Comparison of ENCODE assay signal across 7 mouse cellular contexts in genomic region chr1:73962049-73962448, GRCm38 (mm10).
DNase-seq lines count a peak whose midpoint lies in the region; ATAC-seq and TF ChIP-seq lines count a peak whose summit lies in the region.

No protein-coding gene starts in this region.

- H3K27me3 ChIP-seq in intestine, embryonic 14.5 days (replicated peaks; ENCODE audit: control insufficient read depth, insufficient read depth, low read length) = no peaks in the 10 kb centered on the region

- no peaks in the 10 kb centered on the region for H3K9me3 ChIP-seq in intestine, embryonic 14.5 days (ENCODE audit: control insufficient read depth, low read length)

- TF ChIP-seq POLR2A in olfactory bulb, adult 2 months (IDR thresholded peaks at IDR 0.05; ENCODE audit: insufficient read depth, low read depth, low read length) = no peak

- 84% methylated on average over 5 of the region's 5 CpGs for WGBS in intestine, embryonic 14.5 days
- WGBS in olfactory bulb, adult 2 months = 73% methylated on average over 5 of the region's 5 CpGs

- H3K36me3 ChIP-seq in intestine, embryonic 14.5 days (ENCODE audit: control insufficient read depth, insufficient read depth, low read length) = no peaks in the 10 kb centered on the region

- no peak for DNase-seq in layer of hippocampus, adult 2 months (ENCODE audit: low spot score in 2 of 2)
- no peak for DNase-seq in layer of hippocampus, postnatal 10 days (ENCODE audit: low spot score in 2 of 2)
- DNase-seq in heart, adult 9 months (ENCODE audit: low spot score in 2 of 2) = peak; percentile 76 to 80
- no peak for DNase-seq in intestine, embryonic 14.5 days (ENCODE audit: low spot score)
- DNase-seq in ovary, postnatal 36 days (ENCODE audit: low spot score) = no peak
- no peak for DNase-seq in thymus, postnatal 14 days

- peak overlapping the region; percentile 50 for H3K9ac ChIP-seq in intestine, embryonic 14.5 days (ENCODE audit: low read length)

- H3K4me1 ChIP-seq in intestine, embryonic 14.5 days (replicated peaks; ENCODE audit: control insufficient read depth, insufficient read depth, low read length) = peaks cover 47% of the 10 kb centered on the region
- H3K4me1 ChIP-seq in olfactory bulb, adult 2 months (ENCODE audit: control insufficient read depth, insufficient read depth, low read length) = peaks cover 61% of the 10 kb centered on the region

- H3K4me2 ChIP-seq in intestine, embryonic 14.5 days (ENCODE audit: low read length) = peak overlapping the region; percentile 59

- no peak for ATAC-seq in intestine, embryonic 14.5 days (replicated peaks; ENCODE audit: low FRiP score, low TSS enrichment, low read depth)

- peak overlapping the region; percentile 50 for H3K4me3 ChIP-seq in layer of hippocampus, adult 2 months
- H3K4me3 ChIP-seq in intestine, embryonic 14.5 days (ENCODE audit: low read depth, low read length) = peak overlapping the region; percentile 31; the same call in 1 of the 2 replicates
- H3K4me3 ChIP-seq in olfactory bulb, adult 2 months (ENCODE audit: insufficient read depth, low read depth, low read length) = peak overlapping the region; percentile 54

- TF ChIP-seq CTCF in layer of hippocampus, adult 2 months (conservative IDR thresholded peaks at IDR 0.05) = no peak
- TF ChIP-seq CTCF in olfactory bulb, adult 2 months (IDR thresholded peaks at IDR 0.05; ENCODE audit: insufficient read depth, low read depth, low read length) = no peak

- H3K27ac ChIP-seq in layer of hippocampus, adult 2 months = peak overlapping the region; percentile 92
- peak overlapping the region; percentile 90 for H3K27ac ChIP-seq in intestine, embryonic 14.5 days (ENCODE audit: low read depth)
- peak overlapping the region; percentile 47; the same call in 1 of the 2 replicates for H3K27ac ChIP-seq in olfactory bulb, adult 2 months (ENCODE audit: insufficient read depth, low read depth, low read length)

Comparison
In these comparisons a context has a peak if more than half of its experiments do, and no peak if none do; other contexts are left out.
1. DNase-seq: peak in heart, adult 9 months (2 of 2); none in layer of hippocampus, adult 2 months (0 of 2), layer of hippocampus, postnatal 10 days (0 of 2), intestine, embryonic 14.5 days (single experiment), ovary, postnatal 36 days (single experiment) and thymus, postnatal 14 days (single experiment).
2. Peak in every context shown above with its lines, with median percentiles within 50 percentile points of each other: H3K27ac ChIP-seq and H3K4me3 ChIP-seq.